Mouse (Mus musculus) forebrain, embryonic 12.5 days (tissue): ENCODE data around the gene Polr2j. TPM values are rescaled to one million over a fixed set of nuclear protein-coding genes. Genes with fewer than 3 reads are reported as not detected.

Source experiments
- ATAC-seq: fragments of 200-750 bp; cut with Nextera tagmentation; 2 replicates; pipeline ENCODE4 v1.8.0; 2017; ENCODE audit warnings: moderate TSS enrichment; ENCODE audit not compliant: low FRiP score
- H3K27ac ChIP-seq: fragments of 300-500 bp; sonication (generic); 2 replicates; pipeline ENCODE4 v1.5.1; 2016; ENCODE audit warnings: mild to moderate bottlenecking
- H3K27me3 ChIP-seq: fragments of 300-500 bp; sonication (generic); 2 replicates; pipeline ENCODE4 v1.6.1; 2016; ENCODE audit warnings: mild to moderate bottlenecking
- H3K36me3 ChIP-seq: fragments of 300-500 bp; sonication (generic); replicated peaks from 2 replicates; pipeline ENCODE4 v1.6.1; 2016; ENCODE audit warnings: mild to moderate bottlenecking
- H3K4me1 ChIP-seq: fragments of 300-500 bp; sonication (generic); 2 replicates; pipeline ENCODE4 v1.6.1; 2016
- H3K4me2 ChIP-seq: fragments of 300-500 bp; sonication (generic); 2 replicates; pipeline ENCODE4 v1.6.1; 2016; ENCODE audit warnings: mild to moderate bottlenecking, moderate library complexity
- H3K4me3 ChIP-seq: fragments of 300-500 bp; sonication (generic); replicated peaks from 2 replicates; pipeline ENCODE4 v1.5.1; 2016; ENCODE audit warnings: mild to moderate bottlenecking
- H3K9ac ChIP-seq: fragments of 300-500 bp; sonication (generic); 2 replicates; pipeline ENCODE4 v1.6.1; 2016; ENCODE audit warnings: mild to moderate bottlenecking
- H3K9me3 ChIP-seq: fragments of 300-500 bp; sonication (generic); 2 replicates; pipeline ENCODE4 v1.6.1; 2016
- WGBS: fragments of 180-500 bp; shearing (Covaris S2); methylation state at CpG from one replicate; pipeline ENCODE4 v1.1.7; 2016; 5-methylcytosine and 5-hydroxymethylcytosine counted together
- microRNA-seq: library from miRNA; unstranded; fragments of <30 nt; microRNA quantifications from one replicate; pipeline ENCODE4, GENCODE M21; 2017
- polyA plus RNA-seq: library from polyadenylated mRNA; unstranded; fragments of >200 nt; fragmentation: Nextera tagmentation; extraction: Ambion mirVana; gene quantifications from 2 replicates; pipeline ENCODE4 v1.2.1, GENCODE M21; 2016

The Polr2j gene
- polyA plus RNA-seq, 1 experiment from 2014 or later, result 256 TPM

DNA sequence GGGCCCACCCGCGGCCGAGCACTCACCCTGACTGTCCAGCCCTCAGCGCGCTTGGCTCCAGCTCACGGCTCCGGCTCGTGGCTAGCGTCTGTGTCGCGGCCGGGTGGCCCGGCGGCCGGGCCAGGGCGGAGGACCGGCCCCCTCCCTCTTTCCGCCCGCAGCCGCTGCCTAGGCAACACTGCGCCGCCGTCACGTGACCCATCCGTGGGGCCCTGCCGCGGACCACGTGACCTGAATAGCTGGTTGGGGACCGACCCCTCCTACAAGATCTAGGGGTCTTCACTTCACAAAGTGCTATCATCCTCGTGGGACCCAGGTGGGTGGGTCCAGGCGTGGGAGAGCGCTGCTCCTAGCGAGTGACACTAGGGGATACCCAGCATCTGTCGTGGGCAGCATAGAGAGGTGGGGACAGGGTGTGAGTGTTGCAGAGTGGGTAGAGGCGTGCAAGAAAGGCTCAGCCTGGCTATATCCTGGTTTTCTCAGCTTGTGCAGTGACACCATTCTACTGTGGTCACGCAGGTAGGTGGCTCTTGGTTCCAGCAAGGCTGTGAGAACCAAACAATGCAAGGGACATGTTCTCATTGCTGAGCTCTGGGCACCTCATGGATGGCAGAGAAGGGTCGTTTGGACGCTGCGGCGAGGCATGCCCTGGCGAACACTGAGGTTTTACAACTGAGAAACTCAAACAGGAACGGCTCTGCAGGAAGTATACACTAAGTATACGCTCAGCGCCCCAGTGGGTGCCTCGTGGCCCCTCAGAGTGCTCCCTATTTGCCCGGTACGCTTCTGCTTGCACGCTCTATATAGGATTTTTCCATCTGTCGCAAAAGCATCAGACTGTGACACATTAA is 54.3 kb downstream of the Polr2j start, which contains the start of gene Orai2:
TSS of gene Orai2 (minus strand) at position 202 of the 851 bp plus-strand sequence.
- Histone ChIP-seq H3K9ac (peak within 1 kb of the TSS; percentile 77), H3K4me3 (peak within 1 kb of the TSS; percentile 57), H3K27ac (peak within 1 kb of the TSS; percentile 25; the same call in 1 of the 2 replicates), H3K9me3 (peaks cover 5% of the 10 kb centered on the region; the same call in 1 of the 2 replicates), H3K36me3 (no peaks in the 10 kb centered on the region), H3K27me3 (peaks cover 15% of the 10 kb centered on the region), H3K4me1 (peaks cover 15% of the 10 kb centered on the region), H3K4me2 (peak within 1 kb of the TSS; percentile 92)
- peak; percentile 93 for ATAC-seq
- 6% methylated on average over 44 of the region's 49 CpGs for WGBS

DNA sequence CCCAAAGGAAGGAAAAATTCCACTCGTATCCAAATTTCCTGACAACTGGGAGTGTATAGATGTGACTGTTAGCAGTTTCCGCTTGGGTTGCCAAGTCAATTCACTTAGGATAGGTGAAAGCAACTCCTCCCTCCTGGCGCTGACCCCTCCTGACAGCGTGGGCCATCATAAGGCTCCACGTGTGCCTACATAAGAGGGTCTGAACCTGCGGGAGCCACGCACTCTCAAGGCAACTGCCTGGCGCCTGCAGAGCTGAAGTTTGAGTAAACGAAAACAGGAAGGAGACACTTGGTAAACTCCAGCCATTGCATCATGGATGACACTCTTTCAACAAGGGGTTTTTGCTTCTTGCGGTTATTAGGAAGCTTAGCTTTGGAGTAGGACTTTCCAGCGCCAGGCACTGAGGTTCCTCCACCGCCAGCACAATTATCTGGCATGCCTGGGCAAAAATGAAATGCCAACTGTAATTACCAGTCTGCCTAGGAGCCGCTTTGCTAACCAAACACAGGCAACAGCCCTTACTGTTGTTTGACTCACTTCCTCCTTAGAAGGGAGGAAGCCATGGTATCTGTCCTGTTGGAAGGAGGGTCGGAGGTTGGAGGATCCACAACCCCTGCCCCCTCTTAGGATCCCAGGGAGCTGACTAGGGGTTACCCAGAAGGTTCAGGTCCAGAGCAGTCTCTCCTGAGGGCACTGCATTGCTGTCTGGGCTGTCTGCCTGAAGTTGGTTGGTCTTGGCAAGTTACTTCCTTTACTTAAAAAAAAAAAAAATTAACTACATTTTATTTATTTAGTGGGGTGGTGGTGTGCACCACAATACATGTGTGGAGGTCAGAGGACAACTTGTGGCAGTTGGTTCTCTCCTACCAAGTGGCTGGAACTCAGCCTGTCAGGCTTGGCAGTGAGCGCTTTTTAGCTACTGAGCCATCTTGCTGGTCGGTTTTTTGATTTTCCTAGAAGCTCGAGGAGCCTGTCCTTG is 55.2 kb downstream of the Polr2j start:
- peak overlapping the region; percentile 77 for H3K9ac ChIP-seq
- peak overlapping the region; percentile 57 for H3K4me3 ChIP-seq
- H3K4me1 ChIP-seq, result peaks cover 15% of the 10 kb centered on the region
- ATAC-seq, result no peak
- H3K4me2 ChIP-seq, result peak overlapping the region; percentile 92
- peaks cover 15% of the 10 kb centered on the region for H3K27me3 ChIP-seq
- WGBS, result 40% methylated on average over 17 of the region's 17 CpGs
- H3K36me3 ChIP-seq, result no peaks in the 10 kb centered on the region
- H3K27ac ChIP-seq, result no peak overlapping the region
- peaks cover 5% of the 10 kb centered on the region; the same call in 1 of the 2 replicates for H3K9me3 ChIP-seq

Small RNAs within 50 kb of the gene (microRNA-seq; reads per million reads assigned to microRNA genes)
- not detected for gene Mir7035

Other genes with a start within 250 kb of the Polr2j start
- 7.8 and 10.7 TPM in 2 replicates for gene Hspb1, start 228.7 kb upstream of the Polr2j start, polyA plus RNA-seq
- gene Ywhag, start 182.0 kb upstream of the Polr2j start, polyA plus RNA-seq, result 410 and 460 TPM in 2 replicates
- gene Ssc4d, start 142.1 kb upstream of the Polr2j start, polyA plus RNA-seq, result 1.1 and 1.7 TPM in 2 replicates
- 0.28 TPM in 1 of 2 replicates, not detected in the other for gene Zp3, start 136.5 kb upstream of the Polr2j start, polyA plus RNA-seq
- 29.7 and 32.9 TPM in 2 replicates for gene Dtx2, start 121.8 kb upstream of the Polr2j start, polyA plus RNA-seq
- gene Upk3b, start 78.1 kb upstream of the Polr2j start, polyA plus RNA-seq, result not detected in 2 replicates
- 0.32 and 0.92 TPM in 2 replicates for gene Upk3bl, start 62.1 kb upstream of the Polr2j start, polyA plus RNA-seq
- gene Rasa4, start 32.7 kb upstream of the Polr2j start, polyA plus RNA-seq, result 6.2 and 8.0 TPM in 2 replicates
- 44.2 and 46.1 TPM in 2 replicates for gene Lrwd1, start 19.4 kb downstream of the Polr2j start, polyA plus RNA-seq
- gene Alkbh4, start 19.5 kb downstream of the Polr2j start, polyA plus RNA-seq, result 20.6 and 21.9 TPM in 2 replicates
- gene Orai2, start 54.1 kb downstream of the Polr2j start, polyA plus RNA-seq, result 14.7 TPM in 2 replicates
- gene Prkrip1, start 82.3 kb downstream of the Polr2j start, polyA plus RNA-seq, result 71.0 and 80.1 TPM in 2 replicates
- gene Sh2b2, start 129.9 kb downstream of the Polr2j start, polyA plus RNA-seq, result 19.6 and 21.7 TPM in 2 replicates